Mouse (Mus musculus): ENCODE data around the gene Apba3. TPM values are rescaled to one million over a fixed set of nuclear protein-coding genes. Genes with fewer than 3 reads are reported as not detected.
A peak's percentile ranks its signal among the peaks of the same experiment; 100 is the strongest.

The Apba3 gene
- polyA plus RNA-seq, 1 experiment from 2014 or later = 39.0 TPM

GRCm38 (mm10) chr10:81285694-81286450 lies 19.1 kb downstream of the Apba3 start:
- DNase-seq (ENCODE audit: low spot score) = peak; percentile 93
- 2% methylated on average over 54 of the region's 54 CpGs for WGBS
- H3K4me1 ChIP-seq (ENCODE audit: control insufficient read depth, insufficient read depth, low read length) = no peaks in the 10 kb centered on the region; the same call in 1 of the 2 replicates
- peaks cover 43% of the 10 kb centered on the region for H3K27me3 ChIP-seq (ENCODE audit: control insufficient read depth, insufficient read depth, low read length)
- ATAC-seq (ENCODE audit: insufficient read depth, low FRiP score, low TSS enrichment) = peak; percentile 80
- H3K9ac ChIP-seq (ENCODE audit: low read length) = peak overlapping the region; percentile 61
- no peak overlapping the region for H3K27ac ChIP-seq (ENCODE audit: low read depth, low read length)
- H3K9me3 ChIP-seq (ENCODE audit: control insufficient read depth, low read length) = no peaks in the 10 kb centered on the region
- peak overlapping the region; percentile 69 for H3K4me2 ChIP-seq (ENCODE audit: low read depth)
- no peaks in the 10 kb centered on the region for H3K36me3 ChIP-seq (ENCODE audit: control insufficient read depth, insufficient read depth, low read length)
- peak overlapping the region; percentile 41 for H3K4me3 ChIP-seq (ENCODE audit: low read depth, low read length)

DNA sequence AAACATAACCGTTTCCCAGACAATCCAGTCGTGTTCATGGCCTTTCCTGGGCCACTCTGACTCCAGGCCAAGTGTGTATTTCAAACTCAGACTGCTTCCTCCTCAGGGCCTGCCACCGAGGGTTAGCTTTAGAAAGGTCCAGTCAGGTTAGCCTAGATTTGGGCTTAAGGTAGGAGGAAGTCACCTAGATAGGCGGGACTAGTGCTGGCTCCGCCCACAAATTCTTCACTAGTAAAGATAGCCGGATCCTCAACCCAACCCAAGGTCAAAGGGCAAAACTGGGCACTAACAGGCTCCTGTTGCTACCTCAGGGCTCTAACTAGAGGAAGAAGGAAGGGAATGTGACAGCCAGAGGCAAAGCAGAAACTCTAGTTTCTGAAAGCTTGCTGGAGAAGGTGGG lies 19.8 kb downstream of the Apba3 start:
- Histone ChIP-seq H3K4me1 (ENCODE audit: control insufficient read depth, insufficient read depth, low read length) (no peaks in the 10 kb centered on the region; the same call in 1 of the 2 replicates), H3K27me3 (ENCODE audit: control insufficient read depth, insufficient read depth, low read length) (peaks cover 49% of the 10 kb centered on the region), H3K36me3 (ENCODE audit: control insufficient read depth, insufficient read depth, low read length) (no peaks in the 10 kb centered on the region), H3K4me3 (ENCODE audit: low read depth, low read length) (no peak overlapping the region), H3K27ac (ENCODE audit: low read depth, low read length) (no peak overlapping the region), H3K9ac (ENCODE audit: low read length) (no peak overlapping the region), H3K9me3 (ENCODE audit: control insufficient read depth, low read length) (no peaks in the 10 kb centered on the region), H3K4me2 (ENCODE audit: low read depth) (no peak overlapping the region)
- DNase-seq (ENCODE audit: low spot score) (no peak), ATAC-seq (ENCODE audit: insufficient read depth, low FRiP score, low TSS enrichment) (no peak)
- 44% methylated on average over 6 of the region's 6 CpGs for WGBS

DNA sequence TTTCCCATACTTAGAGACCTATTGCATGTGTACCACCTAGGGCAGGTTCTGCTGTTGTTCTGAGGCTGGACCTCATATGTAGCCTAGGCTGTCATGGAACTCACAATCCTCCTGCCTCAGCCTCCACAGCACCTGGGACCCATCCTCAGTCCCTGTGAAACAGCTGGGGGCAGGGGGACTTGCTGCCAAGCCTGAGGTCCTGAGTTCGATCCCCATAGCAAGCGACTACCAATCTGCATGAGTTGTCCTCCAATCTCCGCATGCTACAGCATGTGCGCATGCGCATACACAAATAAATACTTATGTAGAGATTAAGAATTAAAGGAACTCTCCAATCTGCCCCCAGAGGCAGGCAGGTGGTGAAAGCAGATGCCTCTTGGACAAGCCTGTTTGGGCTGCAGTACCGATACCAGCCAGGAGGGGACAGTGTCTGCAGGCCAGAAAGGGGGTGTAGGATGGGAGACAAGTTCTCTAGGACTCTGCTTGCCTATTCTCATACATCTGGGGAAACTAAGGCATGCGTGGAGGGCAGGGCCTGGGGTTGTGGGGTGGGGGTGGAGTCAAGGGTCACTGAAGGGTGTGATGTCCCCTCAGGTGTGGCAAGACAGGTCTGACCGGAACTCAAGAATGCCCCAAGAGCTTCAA lies 20.9 kb downstream of the Apba3 start:
- DNase-seq (ENCODE audit: low spot score) (peak; percentile 60), ATAC-seq (ENCODE audit: insufficient read depth, low FRiP score, low TSS enrichment) (no peak)
- no peaks in the 10 kb centered on the region for H3K36me3 ChIP-seq (ENCODE audit: control insufficient read depth, insufficient read depth, low read length)
- no peak overlapping the region for H3K4me3 ChIP-seq (ENCODE audit: low read depth, low read length)
- H3K27ac ChIP-seq (ENCODE audit: low read depth, low read length) = no peak overlapping the region
- WGBS = 55% methylated on average over 8 of the region's 8 CpGs
- no peaks in the 10 kb centered on the region for H3K9me3 ChIP-seq (ENCODE audit: control insufficient read depth, low read length)
- H3K4me2 ChIP-seq (ENCODE audit: low read depth) = no peak overlapping the region
- H3K4me1 ChIP-seq (ENCODE audit: control insufficient read depth, insufficient read depth, low read length) = no peaks in the 10 kb centered on the region; the same call in 1 of the 2 replicates
- no peak overlapping the region for H3K9ac ChIP-seq (ENCODE audit: low read length)
- H3K27me3 ChIP-seq (ENCODE audit: control insufficient read depth, insufficient read depth, low read length) = peaks cover 49% of the 10 kb centered on the region

DNA sequence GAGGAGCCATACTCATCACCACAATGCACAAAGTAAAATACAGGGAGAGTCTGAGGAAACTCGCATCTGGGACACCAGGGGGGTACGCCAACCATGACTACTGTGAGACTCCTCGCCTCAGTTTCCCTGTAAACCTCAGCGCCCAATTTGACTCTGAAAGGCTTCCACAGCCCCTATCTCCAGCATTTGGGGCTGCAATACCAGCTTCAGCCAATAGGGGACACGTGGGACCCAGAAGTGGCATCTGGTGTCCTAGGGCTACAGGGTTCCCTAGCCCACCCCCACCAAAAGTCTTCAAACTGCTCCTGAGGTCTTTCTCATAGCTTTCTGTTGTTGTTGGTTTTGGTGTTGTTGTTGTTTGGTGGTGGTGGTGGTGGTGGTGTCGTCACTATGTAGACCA lies 21.8 kb downstream of the Apba3 start:
- Histone ChIP-seq H3K36me3 (ENCODE audit: control insufficient read depth, insufficient read depth, low read length) (no peaks in the 10 kb centered on the region), H3K4me3 (ENCODE audit: low read depth, low read length) (no peak overlapping the region), H3K27me3 (ENCODE audit: control insufficient read depth, insufficient read depth, low read length) (peaks cover 40% of the 10 kb centered on the region), H3K4me1 (ENCODE audit: control insufficient read depth, insufficient read depth, low read length) (peaks cover 2% of the 10 kb centered on the region), H3K4me2 (ENCODE audit: low read depth) (no peak overlapping the region), H3K9me3 (ENCODE audit: control insufficient read depth, low read length) (no peaks in the 10 kb centered on the region), H3K27ac (ENCODE audit: low read depth, low read length) (no peak overlapping the region), H3K9ac (ENCODE audit: low read length) (no peak overlapping the region)
- ATAC-seq (ENCODE audit: insufficient read depth, low FRiP score, low TSS enrichment) (no peak), DNase-seq (ENCODE audit: low spot score) (peak; percentile 41)
- WGBS = 30% methylated on average over 6 of the region's 6 CpGs

DNA sequence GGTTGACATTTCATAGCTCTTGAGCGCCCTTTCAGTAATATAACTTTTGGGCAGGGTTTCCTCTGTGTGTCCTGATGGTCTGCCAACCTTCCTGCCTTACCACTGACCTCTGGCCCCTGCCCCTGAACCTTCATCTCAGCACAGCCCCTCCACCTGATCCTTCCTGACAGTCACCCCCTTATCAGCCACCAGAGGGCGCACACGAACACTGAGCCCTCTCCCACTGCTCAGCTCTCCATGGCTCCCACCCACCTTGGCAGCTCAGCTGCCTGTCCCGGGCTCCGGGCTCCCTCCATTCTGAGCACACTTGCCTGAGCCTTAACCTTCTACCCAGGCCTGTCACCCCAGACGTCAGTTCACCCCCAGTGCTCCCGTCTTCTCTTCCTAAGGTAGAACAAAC lies 22.5 kb downstream of the Apba3 start:
- H3K4me3 ChIP-seq (ENCODE audit: low read depth, low read length) = no peak overlapping the region
- no peak overlapping the region for H3K9ac ChIP-seq (ENCODE audit: low read length)
- H3K36me3 ChIP-seq (ENCODE audit: control insufficient read depth, insufficient read depth, low read length) = no peaks in the 10 kb centered on the region
- no peak overlapping the region for H3K4me2 ChIP-seq (ENCODE audit: low read depth)
- no peak overlapping the region for H3K27ac ChIP-seq (ENCODE audit: low read depth, low read length)
- ATAC-seq (ENCODE audit: insufficient read depth, low FRiP score, low TSS enrichment) (no peak), DNase-seq (ENCODE audit: low spot score) (peak; percentile 76)
- peaks cover 9% of the 10 kb centered on the region for H3K4me1 ChIP-seq (ENCODE audit: control insufficient read depth, insufficient read depth, low read length)
- no peaks in the 10 kb centered on the region for H3K9me3 ChIP-seq (ENCODE audit: control insufficient read depth, low read length)
- peaks cover 33% of the 10 kb centered on the region for H3K27me3 ChIP-seq (ENCODE audit: control insufficient read depth, insufficient read depth, low read length)
- 4% methylated on average over 7 of the region's 7 CpGs for WGBS

- Histone ChIP-seq H3K36me3 (ENCODE audit: control insufficient read depth, insufficient read depth, low read length) (no peaks in the 10 kb centered on the region), H3K27ac (ENCODE audit: low read depth, low read length) (no peak overlapping the region), H3K9me3 (ENCODE audit: control insufficient read depth, low read length) (no peaks in the 10 kb centered on the region), H3K9ac (ENCODE audit: low read length) (no peak overlapping the region), H3K27me3 (ENCODE audit: control insufficient read depth, insufficient read depth, low read length) (peaks cover 28% of the 10 kb centered on the region), H3K4me1 (ENCODE audit: control insufficient read depth, insufficient read depth, low read length) (peaks cover 12% of the 10 kb centered on the region), H3K4me2 (ENCODE audit: low read depth) (no peak overlapping the region), H3K4me3 (ENCODE audit: low read depth, low read length) (no peak overlapping the region)
- DNase-seq (ENCODE audit: low spot score) (no peak), ATAC-seq (ENCODE audit: insufficient read depth, low FRiP score, low TSS enrichment) (no peak)
- 65% methylated on average over 14 of the region's 14 CpGs for WGBS
These were observed 23.1 kb downstream of the Apba3 start for GRCm38 (mm10) chr10:81289811-81290210.

GRCm38 (mm10) chr10:81290698-81291460 lies 24.1 kb downstream of the Apba3 start:
- Histone ChIP-seq H3K4me3 (ENCODE audit: low read depth, low read length) (no peak overlapping the region), H3K4me1 (ENCODE audit: control insufficient read depth, insufficient read depth, low read length) (peaks cover 12% of the 10 kb centered on the region), H3K36me3 (ENCODE audit: control insufficient read depth, insufficient read depth, low read length) (no peaks in the 10 kb centered on the region), H3K9me3 (ENCODE audit: control insufficient read depth, low read length) (no peaks in the 10 kb centered on the region), H3K27me3 (ENCODE audit: control insufficient read depth, insufficient read depth, low read length) (peaks cover 19% of the 10 kb centered on the region), H3K4me2 (ENCODE audit: low read depth) (no peak overlapping the region), H3K27ac (ENCODE audit: low read depth, low read length) (no peak overlapping the region), H3K9ac (ENCODE audit: low read length) (no peak overlapping the region)
- no peak for DNase-seq (ENCODE audit: low spot score)
- ATAC-seq (ENCODE audit: insufficient read depth, low FRiP score, low TSS enrichment) = no peak
- 15% methylated on average over 24 of the region's 24 CpGs for WGBS

DNA sequence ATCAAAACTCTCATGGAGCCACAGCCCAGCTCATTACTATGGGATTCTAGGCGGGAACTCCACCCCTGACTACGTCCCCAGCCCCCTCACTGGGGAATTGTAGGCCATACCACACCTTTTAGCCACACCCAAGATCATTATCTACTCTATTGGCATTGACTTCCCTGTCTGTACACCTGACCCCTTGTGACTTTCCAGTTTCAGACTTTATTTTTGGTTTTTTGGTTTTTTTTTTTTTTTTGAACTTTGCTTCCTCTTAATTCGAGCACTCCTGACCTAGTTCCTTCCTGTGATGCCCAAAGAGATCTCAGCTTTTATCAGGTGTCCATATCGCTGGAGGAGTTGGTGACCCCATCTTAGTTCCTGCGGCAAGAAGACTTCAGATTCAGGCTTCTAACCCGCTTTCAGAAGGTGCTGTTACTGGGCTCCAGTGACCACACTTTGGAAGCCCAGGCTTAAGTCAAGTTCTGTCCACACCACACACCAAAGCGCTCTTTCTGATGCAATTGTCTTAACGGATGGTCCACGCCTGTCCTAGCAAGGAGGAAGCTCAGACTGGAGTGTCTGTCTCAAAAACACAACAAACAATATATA lies 24.8 kb downstream of the Apba3 start, which contains the start of gene Tjp3:
TSS of gene Tjp3 (minus strand) at position 71 of the 594 bp plus-strand sequence.
- H3K4me2 ChIP-seq (ENCODE audit: low read depth) = no peak within 1 kb of the TSS
- peak within 1 kb of the TSS; percentile 87; the same call in 1 of the 2 replicates for H3K4me3 ChIP-seq (ENCODE audit: low read depth, low read length)
- H3K9ac ChIP-seq (ENCODE audit: low read length) = no peak within 1 kb of the TSS
- peaks cover 19% of the 10 kb centered on the region for H3K27me3 ChIP-seq (ENCODE audit: control insufficient read depth, insufficient read depth, low read length)
- peaks cover 12% of the 10 kb centered on the region for H3K4me1 ChIP-seq (ENCODE audit: control insufficient read depth, insufficient read depth, low read length)
- no peak within 1 kb of the TSS for H3K27ac ChIP-seq (ENCODE audit: low read depth, low read length)
- DNase-seq (ENCODE audit: low spot score) = no peak
- 75% methylated on average over 9 of the region's 9 CpGs for WGBS
- no peaks in the 10 kb centered on the region for H3K9me3 ChIP-seq (ENCODE audit: control insufficient read depth, low read length)
- no peak for ATAC-seq (ENCODE audit: insufficient read depth, low FRiP score, low TSS enrichment)
- no peaks in the 10 kb centered on the region for H3K36me3 ChIP-seq (ENCODE audit: control insufficient read depth, insufficient read depth, low read length)

Measured in neural tube, embryonic 11.5 days (tissue).